Mouse (Mus musculus): Measurements from ENCODE around the gene Spr. TPM values are rescaled to one million over a fixed set of nuclear protein-coding genes. Genes with fewer than 3 reads are reported as not detected.
A peak's percentile ranks its signal among the peaks of the same experiment; 100 is the strongest.
"Not testable (repeated sequence)": the region's sequence is repeated elsewhere in the genome, so short reads cannot be mapped to it uniquely, and the experiment has no call there.

Gene Spr
- total RNA-seq, 2 experiments from 2014 or later: 41.1 to 41.7 TPM

- DNase-seq; intact Hi-C loops (cut with DNase I): not testable (repeated sequence)
Observed at GRCm38 (mm10) chr6:85136784-85137183, 782 bp downstream of the Spr start.

DNA sequence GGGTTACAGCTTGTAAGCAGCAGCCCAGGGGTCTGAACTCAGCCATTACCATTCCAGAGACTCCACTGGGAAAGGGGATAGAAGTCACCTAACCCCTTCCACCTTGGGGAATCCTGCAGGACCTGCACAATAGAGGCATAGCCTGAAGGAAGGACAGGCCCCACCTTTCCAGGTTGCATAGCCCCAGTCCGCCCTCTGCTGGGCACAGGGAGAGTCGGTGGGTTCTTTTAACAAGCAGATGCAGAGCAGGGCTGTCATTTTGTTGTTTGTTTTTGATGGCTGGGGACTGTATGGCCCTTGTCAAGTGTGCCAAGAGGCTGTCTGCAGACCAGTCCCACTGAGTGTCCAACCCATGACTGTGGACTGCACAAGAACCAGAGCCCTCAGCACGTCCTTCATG is 4.8 kb downstream of the Spr start:
- peak; percentile 41 for DNase-seq
- intact Hi-C loops (cut with DNase I): loop anchor here (5.0 kb wide), 2 partner anchors 95 to 1040 kb away; no protein-coding TSS in a partner anchor

- intact Hi-C loops (cut with DNase I): loop anchor here (5.0 kb wide), 2 partner anchors 95 to 1040 kb away; no protein-coding TSS in a partner anchor
- DNase-seq: not testable (repeated sequence)
Observed at GRCm38 (mm10) chr6:85132237-85132636, 5.3 kb downstream of the Spr start.

GRCm38 (mm10) chr6:85131673-85132072 is 5.9 kb downstream of the Spr start:
- intact Hi-C loops (cut with DNase I): loop anchor here (5.0 kb wide), 2 partner anchors 94 to 1039 kb away; no protein-coding TSS in a partner anchor
- DNase-seq: peak; percentile 76

DNA sequence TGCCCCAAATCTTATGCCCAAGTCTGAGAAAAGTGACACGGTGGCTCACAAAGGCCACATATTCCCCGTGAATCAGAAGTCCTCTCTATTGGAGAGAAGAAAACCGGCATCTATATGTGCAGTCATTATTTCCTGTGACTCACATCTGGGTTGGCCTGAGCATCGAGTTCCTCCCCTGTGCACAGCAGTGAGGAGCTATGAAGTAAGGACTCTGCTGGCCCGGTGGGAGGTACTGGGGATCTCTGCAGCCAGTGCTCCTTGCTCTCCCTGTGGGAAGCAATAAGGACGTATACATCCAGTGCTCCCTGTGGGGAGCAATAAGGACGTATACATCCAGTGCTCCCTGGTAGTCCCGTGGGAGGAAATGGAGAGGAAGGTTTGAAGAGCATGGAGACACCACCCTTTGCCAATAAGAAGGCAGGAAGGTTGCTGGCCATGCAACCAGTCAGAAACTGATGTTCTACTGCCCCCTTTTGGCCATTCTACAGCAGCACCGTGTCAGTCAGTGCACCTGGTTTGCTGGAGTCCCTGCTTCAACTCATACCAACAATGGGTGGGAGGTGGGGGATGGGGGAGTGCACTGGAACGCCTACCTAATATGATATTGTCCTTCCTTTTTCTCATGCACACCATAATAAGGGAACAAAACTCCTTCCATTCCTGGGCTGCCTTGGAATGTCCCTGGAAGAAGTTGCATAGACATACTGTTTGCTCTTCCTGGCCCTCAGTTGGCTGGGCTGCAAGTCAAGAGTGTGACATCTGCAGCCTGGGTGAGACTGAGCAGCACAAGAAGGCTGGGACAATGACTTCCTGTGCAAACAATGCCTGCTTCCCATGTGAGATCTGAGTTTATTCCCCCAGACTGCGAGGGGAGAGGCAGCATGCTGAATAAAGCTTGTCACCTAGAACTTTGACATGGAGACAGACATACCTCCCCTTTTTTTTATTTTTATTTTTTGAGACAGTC is 19.7 kb downstream of the Spr start:
- DNase-seq: peak; percentile 24
- intact Hi-C loops (cut with DNase I): not testable (repeated sequence)

DNA sequence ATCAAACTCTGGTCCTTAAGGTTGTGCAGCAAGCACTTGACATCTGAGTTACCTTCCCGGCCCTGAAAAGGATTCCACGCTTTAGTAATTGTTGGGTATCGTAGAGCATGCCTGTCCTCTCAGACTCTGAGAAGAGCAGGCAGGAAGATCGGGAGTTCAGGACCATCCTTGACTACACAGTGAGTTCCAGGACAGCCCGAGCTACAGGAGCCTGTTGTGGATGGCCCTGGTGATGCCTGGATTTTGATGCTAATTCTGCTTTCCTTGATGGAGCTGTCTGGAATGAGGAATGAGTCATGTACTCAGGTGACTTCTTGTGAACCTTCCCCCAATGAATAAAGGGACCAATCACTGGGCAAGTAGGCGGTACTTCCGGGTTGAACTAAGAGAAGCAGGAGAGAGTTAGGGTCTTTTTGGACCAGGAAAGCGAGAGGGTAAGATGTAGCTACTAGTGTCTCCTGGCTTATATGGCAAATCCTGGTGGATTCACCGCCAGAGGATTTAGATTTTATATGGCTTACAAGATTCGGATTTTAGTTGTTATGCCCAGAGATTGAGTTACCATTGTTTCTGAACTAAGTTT is 32.4 kb downstream of the Spr start:
- intact Hi-C loops (cut with DNase I): no loop called here
- DNase-seq: no peak

- intact Hi-C loops (cut with DNase I): no loop called here
- no peak for DNase-seq
Observed at GRCm38 (mm10) chr6:85103321-85103720, 34.2 kb downstream of the Spr start.

DNA sequence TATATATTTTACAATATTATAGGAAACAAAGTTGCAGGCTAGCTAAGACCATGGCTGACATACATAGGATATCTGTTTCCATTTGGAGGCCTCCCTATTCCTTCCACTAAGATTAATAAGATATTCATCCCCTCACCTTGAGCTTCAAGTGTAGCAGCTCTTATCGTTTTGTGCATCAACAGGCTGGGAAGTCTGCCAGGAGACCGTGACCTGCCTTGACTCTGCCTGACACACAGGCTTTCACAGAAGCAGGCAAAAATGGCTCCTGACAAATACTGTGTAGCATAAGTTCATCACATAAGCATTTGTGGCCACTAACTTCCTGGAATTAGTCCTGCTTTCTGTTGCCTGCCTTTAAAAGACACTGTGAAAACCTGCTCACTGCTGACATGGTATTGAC is 41.1 kb downstream of the Spr start:
- DNase-seq: no peak
- intact Hi-C loops (cut with DNase I): no loop called here

GRCm38 (mm10) chr6:85087425-85087824 is 50.1 kb downstream of the Spr start:
- DNase-seq: no peak
- intact Hi-C loops (cut with DNase I): no loop called here

GRCm38 (mm10) chr6:85086645-85087044 is 50.9 kb downstream of the Spr start:
- intact Hi-C loops (cut with DNase I): no loop called here
- no peak for DNase-seq

Other genes starting within 250 kb of the Spr start
- gene Exoc6b, start 68.3 kb downstream of the Spr start, total RNA-seq (2021): 10 to 100 TPM; 90.8 to 95.3 TPM
- gene Emx1, start 49.7 kb upstream of the Spr start, total RNA-seq (2021): 10 to 100 TPM; 41.1 to 50.2 TPM
- 10 to 100 TPM; 63.9 to 69.7 TPM for gene Sfxn5, start 195.7 kb upstream of the Spr start, total RNA-seq (2021)
- gene Rab11fip5, start 236.9 kb upstream of the Spr start, total RNA-seq (2021): 10 to 100 TPM; 51.7 to 54.1 TPM